16 mouse cellular contexts compared by ENCODE assay signal in the genomic region with DNA sequence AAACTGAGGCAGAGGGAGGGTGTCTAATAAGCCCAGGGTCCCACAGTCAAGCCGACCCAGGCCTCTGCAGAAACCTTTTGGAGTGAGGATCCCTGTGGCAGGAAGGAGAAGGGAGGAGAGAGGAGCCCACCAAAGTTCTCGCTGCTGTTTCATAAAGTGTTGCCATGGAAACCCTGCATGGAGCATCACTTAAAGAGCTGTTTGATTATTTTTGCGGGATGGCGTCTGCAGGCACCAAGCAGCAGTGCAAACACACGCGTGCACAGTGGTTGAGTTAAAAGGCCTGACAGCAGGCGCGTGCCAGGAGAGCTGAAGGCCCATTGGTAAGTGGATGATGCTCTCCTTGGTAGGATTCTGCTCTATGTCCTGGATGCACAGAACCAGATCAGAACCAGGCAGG.
DNase-seq lines count a peak whose midpoint lies in the region; ATAC-seq and TF ChIP-seq lines count a peak whose summit lies in the region.
"Had no signal": no experiment of that assay in that cellular context is flagged by ENCODE, and none has a peak within 500 bp of the region (broad histone marks: within the 10 kb centered on the region; RNA-seq: fewer than 3 reads in every experiment).

No protein-coding gene starts in this region.

- no peak overlapping the region for H3K4me2 ChIP-seq in hindbrain, embryonic 16.5 days (ENCODE audit: low read length)
- H3K4me2 ChIP-seq in midbrain, embryonic 15.5 days = no peak overlapping the region
- H3K4me2 ChIP-seq: embryonic facial prominence, embryonic 13.5 days; heart, embryonic 15.5 days; limb, embryonic 13.5 days; liver, embryonic 13.5 days; lung, embryonic 14.5 days; stomach, embryonic 15.5 days had no signal

- 42% methylated on average over 8 of the region's 8 CpGs for WGBS in hindbrain, embryonic 16.5 days
- WGBS in hindbrain, embryonic 10.5 days = 83% methylated on average over 8 of the region's 8 CpGs
- WGBS in midbrain, embryonic 15.5 days = 34% methylated on average over 8 of the region's 8 CpGs
- WGBS in heart, adult 2 months = 84% methylated on average over 8 of the region's 8 CpGs

- H3K79me2 ChIP-seq in heart, adult 2 months (replicated peaks; ENCODE audit: control insufficient read depth, insufficient read depth, low read length) = no peaks in the 10 kb centered on the region

- no peaks in the 10 kb centered on the region for H3K9me3 ChIP-seq in hindbrain, embryonic 16.5 days (ENCODE audit: control insufficient read depth, low read length)
- no peaks in the 10 kb centered on the region; the same call in 1 of the 2 replicates for H3K9me3 ChIP-seq in hindbrain, embryonic 10.5 days
- H3K9me3 ChIP-seq in midbrain, embryonic 15.5 days = no peaks in the 10 kb centered on the region
- H3K9me3 ChIP-seq: embryonic facial prominence, embryonic 13.5 days; heart, embryonic 15.5 days; limb, embryonic 13.5 days; stomach, embryonic 15.5 days had no signal

- H3K27ac ChIP-seq in hindbrain, embryonic 16.5 days (ENCODE audit: low read depth, low read length) = peak overlapping the region; percentile 64
- H3K27ac ChIP-seq in hindbrain, embryonic 10.5 days = no peak overlapping the region
- peak overlapping the region; percentile 59 for H3K27ac ChIP-seq in midbrain, embryonic 15.5 days
- no peak overlapping the region for H3K27ac ChIP-seq in heart, adult 2 months
- H3K27ac ChIP-seq: embryonic facial prominence, embryonic 13.5 days; heart, embryonic 15.5 days; limb, embryonic 13.5 days; liver, embryonic 13.5 days; stomach, embryonic 15.5 days had no signal

- no peaks in the 10 kb centered on the region for H3K36me3 ChIP-seq in hindbrain, embryonic 16.5 days (ENCODE audit: control insufficient read depth, insufficient read depth, low read length)
- no peaks in the 10 kb centered on the region for H3K36me3 ChIP-seq in hindbrain, embryonic 10.5 days
- H3K36me3 ChIP-seq in midbrain, embryonic 15.5 days (replicated peaks) = no peaks in the 10 kb centered on the region
- H3K36me3 ChIP-seq in heart, adult 2 months (ENCODE audit: control insufficient read depth, insufficient read depth, low read length) = no peaks in the 10 kb centered on the region
- H3K36me3 ChIP-seq: embryonic facial prominence, embryonic 13.5 days; heart, embryonic 15.5 days; limb, embryonic 13.5 days; liver, embryonic 13.5 days; stomach, embryonic 15.5 days had no signal

- TF ChIP-seq POLR2A in heart, adult 2 months (IDR thresholded peaks at IDR 0.05; ENCODE audit: insufficient read depth, low read depth, low read length) = no peak

- intact Hi-C loops in heart, adult 2 months (cut with DNase I) = loop anchor here (10.0 kb wide), 1 partner anchor 244 kb away; no protein-coding TSS in a partner anchor

- H3K4me3 ChIP-seq in hindbrain, embryonic 16.5 days (ENCODE audit: low read length) = no peak overlapping the region
- no peak overlapping the region for H3K4me3 ChIP-seq in hindbrain, embryonic 10.5 days
- H3K4me3 ChIP-seq in midbrain, embryonic 15.5 days = no peak overlapping the region
- no peak overlapping the region for H3K4me3 ChIP-seq in heart, adult 2 months
- H3K4me3 ChIP-seq: embryonic facial prominence, embryonic 13.5 days; heart, embryonic 15.5 days; limb, embryonic 13.5 days; liver, embryonic 13.5 days; stomach, embryonic 15.5 days had no signal

- DNase-seq in hindbrain, embryonic 10.5 days (ENCODE audit: low spot score) = no peak
- peak; percentile 58 to 76 for DNase-seq in right cerebral cortex, postnatal 10 days (ENCODE audit: low spot score in 2 of 2)
- no peak for DNase-seq in right cerebral cortex, postnatal 14 days
- DNase-seq in heart, adult 2 months = no peak
- no peak for DNase-seq in kidney, postnatal 14 days
- DNase-seq: liver, embryonic 13.5 days; lung, embryonic 14.5 days; lung, postnatal 36 days; thymus, adult 2 months had no signal

- ATAC-seq in hindbrain, embryonic 16.5 days = peak; percentile 63
- ATAC-seq in midbrain, embryonic 15.5 days (replicated peaks) = peak; percentile 64
- ATAC-seq: intestine, postnatal 0 days had no signal

- TF ChIP-seq CTCF in heart, adult 2 months (IDR thresholded peaks at IDR 0.05) = no peak

- H3K4me1 ChIP-seq in hindbrain, embryonic 16.5 days (ENCODE audit: control insufficient read depth, insufficient read depth, low read depth, low read length) = peaks cover 21% of the 10 kb centered on the region
- peaks cover 52% of the 10 kb centered on the region for H3K4me1 ChIP-seq in hindbrain, embryonic 10.5 days (replicated peaks)
- peaks cover 51% of the 10 kb centered on the region for H3K4me1 ChIP-seq in midbrain, embryonic 15.5 days
- H3K4me1 ChIP-seq in heart, adult 2 months (ENCODE audit: control insufficient read depth, insufficient read depth, low read length) = no peaks in the 10 kb centered on the region
- H3K4me1 ChIP-seq: embryonic facial prominence, embryonic 13.5 days; heart, embryonic 15.5 days; limb, embryonic 13.5 days; liver, embryonic 13.5 days; stomach, embryonic 15.5 days had no signal

- H3K27me3 ChIP-seq in hindbrain, embryonic 16.5 days (replicated peaks; ENCODE audit: control insufficient read depth, insufficient read depth, low read length) = no peaks in the 10 kb centered on the region
- no peaks in the 10 kb centered on the region for H3K27me3 ChIP-seq in hindbrain, embryonic 10.5 days (ENCODE audit: insufficient read depth, poor library complexity, severe bottlenecking)
- H3K27me3 ChIP-seq in midbrain, embryonic 15.5 days (replicated peaks) = no peaks in the 10 kb centered on the region
- no peaks in the 10 kb centered on the region for H3K27me3 ChIP-seq in heart, adult 2 months (ENCODE audit: control insufficient read depth, insufficient read depth, low read length)
- H3K27me3 ChIP-seq: embryonic facial prominence, embryonic 13.5 days; heart, embryonic 15.5 days; liver, embryonic 13.5 days; stomach, embryonic 15.5 days had no signal

- TF ChIP-seq EP300 in heart, adult 2 months (IDR thresholded peaks at IDR 0.05; ENCODE audit: insufficient read depth, low read depth, low read length) = no peak

- H3K9ac ChIP-seq in hindbrain, embryonic 16.5 days (ENCODE audit: low read depth, low read length) = no peak overlapping the region
- H3K9ac ChIP-seq in midbrain, embryonic 15.5 days = no peak overlapping the region
- no peak overlapping the region for H3K9ac ChIP-seq in heart, adult 2 months (ENCODE audit: low read depth, low read length)
- H3K9ac ChIP-seq: embryonic facial prominence, embryonic 13.5 days; heart, embryonic 15.5 days; limb, embryonic 13.5 days; liver, embryonic 13.5 days; lung, embryonic 14.5 days; stomach, embryonic 15.5 days had no signal

Comparison
In these comparisons a context has a peak if more than half of its experiments do, and no peak if none do; other contexts are left out.
1. H3K27ac ChIP-seq: peak in hindbrain, embryonic 16.5 days (single experiment) and midbrain, embryonic 15.5 days (single experiment); none in hindbrain, embryonic 10.5 days (single experiment) and heart, adult 2 months (single experiment).
2. DNase-seq: peak in right cerebral cortex, postnatal 10 days (2 of 2); none in hindbrain, embryonic 10.5 days (single experiment), right cerebral cortex, postnatal 14 days (single experiment), heart, adult 2 months (0 of 2) and kidney, postnatal 14 days (single experiment).